In the genomic region with DNA sequence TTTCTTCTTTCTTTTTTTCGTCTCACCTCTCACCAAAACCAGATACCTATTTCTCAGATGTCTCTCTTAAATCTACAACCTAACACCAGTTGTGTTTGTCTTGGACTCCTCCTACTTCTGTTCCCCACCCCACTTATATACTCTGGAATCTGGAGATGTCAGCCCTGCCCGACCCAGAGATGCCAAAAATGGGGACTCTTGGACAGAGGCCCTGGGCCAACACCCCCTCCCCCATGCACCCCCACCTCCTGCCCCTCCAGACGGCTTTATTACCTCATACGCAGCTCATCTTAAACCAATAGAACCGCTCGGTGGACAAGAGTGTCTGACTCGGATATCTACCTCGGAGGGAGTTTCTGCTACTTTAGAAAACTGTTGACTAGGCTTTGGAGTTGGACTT, we compare ENCODE assay signal across 11 mouse cellular contexts.
"Had no signal": no experiment of that assay in that cellular context is flagged by ENCODE, and none has a peak within 500 bp of the region (broad histone marks: within the 10 kb centered on the region; RNA-seq: fewer than 3 reads in every experiment).

No protein-coding gene starts in this region.

- H3K4me3 ChIP-seq: limb, embryonic 10.5 days; midbrain, embryonic 12.5 days; neural tube, embryonic 13.5 days had no signal

- H3K4me2 ChIP-seq: liver, embryonic 11.5 days; midbrain, embryonic 12.5 days; neural tube, embryonic 13.5 days had no signal

- H3K27me3 ChIP-seq: midbrain, embryonic 12.5 days; neural tube, embryonic 13.5 days had no signal

- DNase-seq: kidney, adult 11 months; retina, postnatal 1 day; right cerebral cortex, postnatal 4 days; spleen, adult 18-20 months; thymus, adult 18-20 months; thymus, postnatal 14 days had no signal

- H3K9me3 ChIP-seq: limb, embryonic 10.5 days; midbrain, embryonic 12.5 days; neural tube, embryonic 13.5 days had no signal

- H3K9ac ChIP-seq: midbrain, embryonic 12.5 days had no signal

- H3K27ac ChIP-seq: limb, embryonic 10.5 days; midbrain, embryonic 12.5 days; neural tube, embryonic 13.5 days had no signal

- ATAC-seq: midbrain, embryonic 16.5 days had no signal
